Mouse (Mus musculus) lung, postnatal 4 days (tissue): Measurements from ENCODE around the gene Mark2.
A peak's percentile ranks its signal among the peaks of the same experiment; 100 is the strongest.

Source experiments
- DNase-seq, 2 experiments: peaks; one replicate each; pipeline ENCODE4 v3.0.0; 2021

Mark2 gene

DNA sequence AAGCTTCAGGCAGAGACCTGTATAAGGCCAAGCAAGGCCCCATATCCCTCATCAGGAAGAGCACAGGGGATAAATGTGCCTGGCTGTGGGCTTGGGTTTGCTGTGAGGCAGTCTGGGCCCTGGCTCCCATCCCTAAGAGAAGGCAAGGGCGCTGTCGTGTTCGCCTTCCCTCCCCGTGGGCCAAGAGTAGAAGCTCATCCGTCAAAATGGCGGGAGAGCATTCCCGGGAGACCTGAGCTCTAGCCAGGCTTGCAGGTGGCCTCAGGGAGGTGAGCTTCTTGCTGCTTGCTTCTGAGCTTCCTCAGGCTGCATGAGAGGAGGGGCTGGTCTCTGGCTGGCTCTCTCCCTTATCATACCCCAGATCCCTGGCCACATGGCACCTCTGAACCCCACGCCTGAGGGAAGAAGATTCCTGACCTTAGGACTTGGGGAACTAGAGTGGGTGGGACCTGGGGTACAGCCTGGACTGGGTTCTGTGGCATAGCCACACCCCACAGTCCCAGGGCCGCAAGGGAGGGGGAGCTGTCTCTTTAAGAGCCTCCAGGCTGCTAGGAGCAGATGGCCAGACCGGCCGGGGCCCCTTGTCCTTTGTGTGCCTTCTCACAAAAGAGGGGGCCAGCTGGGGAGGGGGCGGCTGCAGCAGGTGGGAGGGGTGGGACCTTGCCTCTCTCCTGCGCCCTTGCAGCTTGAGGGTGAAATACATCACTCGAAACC is 76.0 kb downstream of the Mark2 start:
- DNase-seq: no peak

GRCm38 (mm10) chr19:7264766-7265331 is 76.8 kb downstream of the Mark2 start:
- peak in 1 of 2 experiments; percentile 57 for DNase-seq

GRCm38 (mm10) chr19:7264088-7264765 is 77.4 kb downstream of the Mark2 start:
- DNase-seq: peak; percentile 74 to 86

GRCm38 (mm10) chr19:7262592-7262991 is 79.1 kb downstream of the Mark2 start:
- DNase-seq: no peak

GRCm38 (mm10) chr19:7261964-7262363 is 79.7 kb downstream of the Mark2 start:
- DNase-seq: no peak

DNA sequence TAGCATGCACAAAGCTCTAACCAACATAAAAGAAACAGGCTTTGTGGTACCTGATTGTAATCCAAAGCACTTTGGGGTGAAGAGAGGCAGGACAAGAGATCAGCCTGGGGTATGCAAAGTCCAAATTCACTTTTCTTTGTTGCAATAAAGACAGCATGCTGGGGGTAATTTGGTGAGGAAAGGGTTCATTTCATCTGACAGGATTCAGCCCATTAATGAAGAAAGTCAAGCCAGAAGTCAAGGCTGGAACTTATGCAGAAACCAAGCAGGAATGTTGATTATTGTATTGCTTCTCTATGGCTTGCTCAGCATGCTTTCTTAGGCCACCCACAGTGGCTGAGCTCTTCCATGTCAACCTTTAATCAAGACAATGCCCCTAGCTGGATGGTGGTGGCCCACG is 80.2 kb downstream of the Mark2 start:
- no peak for DNase-seq

DNA sequence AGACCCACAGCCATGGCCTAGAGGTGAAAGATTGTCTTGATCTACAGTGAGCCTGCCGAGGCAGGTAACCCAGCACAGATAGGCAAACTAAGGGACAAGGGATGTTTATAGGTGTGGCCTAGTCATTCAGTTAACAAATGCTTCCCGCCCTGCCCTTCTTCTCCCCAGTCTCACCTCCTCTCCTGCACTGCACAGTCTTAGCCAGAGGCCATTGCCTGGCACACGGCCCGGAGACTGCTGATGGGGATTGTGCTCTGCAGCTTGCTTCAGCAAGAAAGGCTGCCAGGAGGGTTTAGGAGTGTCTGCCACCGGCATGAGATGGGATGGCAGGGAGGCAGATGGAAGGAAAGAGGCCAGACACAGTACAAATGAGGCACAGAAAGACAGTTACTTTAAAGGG is 83.8 kb downstream of the Mark2 start:
- no peak for DNase-seq

- no peak for DNase-seq
These were observed 95.6 kb downstream of the Mark2 start for GRCm38 (mm10) chr19:7246021-7246420.

GRCm38 (mm10) chr19:7240782-7241690 is 100.6 kb downstream of the Mark2 start, which contains the start of gene Naa40:
Gene Naa40 (minus strand): TSS chr19:7241183.
- peak; percentile 95 to 96 for DNase-seq

GRCm38 (mm10) chr19:7240291-7240690 is 101.4 kb downstream of the Mark2 start:
- DNase-seq: peak in 1 of 2 experiments; percentile 14

DNA sequence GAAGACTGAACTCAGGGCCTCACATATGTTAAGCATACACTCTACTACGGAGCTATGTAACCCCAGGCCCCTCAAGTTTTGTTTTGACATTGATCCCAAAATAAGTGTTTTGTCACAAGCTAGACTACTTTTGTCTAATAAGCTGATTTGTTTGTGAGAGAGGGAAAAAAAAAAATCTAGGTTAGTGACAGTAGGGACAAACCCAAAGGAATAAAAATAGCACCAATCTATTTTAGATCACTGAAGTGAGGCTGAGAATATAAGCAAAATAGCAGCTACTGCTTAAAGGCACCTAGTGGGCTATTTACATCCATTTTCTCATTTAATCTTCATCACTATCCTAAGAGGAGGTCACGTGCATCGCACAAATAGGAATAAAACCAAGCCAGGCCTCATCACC is 102.1 kb downstream of the Mark2 start:
- no peak for DNase-seq

DNA sequence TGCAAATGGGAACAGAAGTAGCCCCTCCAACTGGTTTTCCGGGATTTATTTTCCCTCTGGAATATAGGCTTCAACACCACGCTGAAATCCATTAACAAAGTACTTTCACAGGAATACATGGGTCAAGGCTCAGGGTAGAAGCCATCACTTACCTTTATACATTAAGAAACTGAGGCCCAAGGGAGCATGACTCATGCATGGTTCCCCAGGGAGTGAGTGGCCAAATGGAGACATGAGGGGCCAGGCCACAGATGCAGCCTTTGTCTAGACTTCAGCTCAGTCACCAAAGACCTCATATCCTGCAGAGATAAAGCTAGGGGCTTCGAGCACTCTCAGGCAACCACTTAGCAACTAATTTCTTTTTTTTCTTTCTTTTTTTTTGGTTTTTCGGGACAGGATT is 104.9 kb downstream of the Mark2 start:
- no peak for DNase-seq

DNA sequence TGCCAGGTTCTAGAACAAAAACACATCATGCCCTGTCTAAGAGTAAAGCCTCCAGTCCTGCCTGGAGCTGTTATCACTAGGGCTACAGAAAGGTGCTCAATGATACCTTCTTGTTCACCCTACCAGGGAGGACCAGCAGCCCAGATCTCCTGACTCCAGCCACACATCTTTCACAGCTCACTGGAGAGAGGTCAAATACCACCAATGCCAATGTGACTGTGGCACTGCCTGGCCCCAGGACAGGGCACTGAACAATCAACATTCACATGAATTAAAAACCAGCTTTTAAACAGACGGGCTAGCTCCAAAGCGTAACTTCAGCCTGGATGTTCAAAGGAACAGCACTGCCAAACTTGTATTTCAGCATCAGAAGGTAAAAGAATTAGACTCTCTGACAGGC is 105.6 kb downstream of the Mark2 start:
- no peak for DNase-seq

DNA sequence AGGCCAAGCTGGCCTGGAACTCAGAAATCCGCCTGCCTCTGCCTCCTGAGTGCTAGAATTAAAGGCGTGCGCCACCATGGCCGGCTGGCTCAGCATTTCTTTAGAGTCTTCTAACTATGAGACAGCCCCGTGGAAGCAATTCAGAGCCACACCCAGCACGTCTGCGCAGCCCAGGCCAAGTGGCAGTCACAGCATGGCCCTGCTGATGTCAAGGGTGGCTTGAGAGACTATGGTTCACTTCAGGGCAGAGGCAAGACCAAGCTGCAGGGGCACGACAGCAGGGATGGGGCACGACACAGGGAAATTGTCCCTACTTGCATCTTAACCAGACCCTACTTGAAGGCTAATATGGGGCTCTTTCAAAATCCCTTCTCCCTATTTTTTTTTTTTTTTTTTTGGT is 106.2 kb downstream of the Mark2 start:
- no peak for DNase-seq

- peak; percentile 82 to 90 for DNase-seq
These were observed 107.0 kb downstream of the Mark2 start for GRCm38 (mm10) chr19:7234537-7235221.

GRCm38 (mm10) chr19:7226511-7226914 is 115.1 kb downstream of the Mark2 start:
- DNase-seq: peak; percentile 55
